Comparison of ENCODE assay signal across 21 mouse cellular contexts in genomic region chr11:98463911-98464310, GRCm38 (mm10). TPM values are rescaled to one million over a fixed set of nuclear protein-coding genes. Genes with fewer than 3 reads are reported as not detected.
DNase-seq lines count a peak whose midpoint lies in the region; ATAC-seq lines count a peak whose summit lies in the region.
"Had no signal": no experiment of that assay in that cellular context is flagged by ENCODE, and none has a peak within 500 bp of the region (broad histone marks: within the 10 kb centered on the region; RNA-seq: fewer than 3 reads in every experiment).

No protein-coding gene starts in this region.

- ATAC-seq in megakaryocyte, adult 5-6 weeks (ENCODE audit: poor library complexity, severe bottlenecking), result peak; percentile 26; the same call in 1 of the 2 replicates
- ATAC-seq: forebrain, embryonic 14.5 days; hindbrain, postnatal 0 days; liver, embryonic 12.5 days had no signal

- DNase-seq in B cell, adult 2 months, result peak; percentile 28 to 31
- peak; percentile 28 to 59 for DNase-seq in CD8-positive naive resting alpha-beta T cell, adult 2 months (ENCODE audit: low read depth in 2 of 2, low spot score in 2 of 2)
- DNase-seq in thymus, postnatal 10 days (ENCODE audit: low spot score in 2 of 2), result peak; percentile 52 to 58
- no peak for DNase-seq in kidney, postnatal 4 days
- DNase-seq in layer of hippocampus, adult 11-12 months (ENCODE audit: low spot score), result no peak
- DNase-seq in kidney, adult 11 months, result no peak
- DNase-seq in left cerebral cortex, adult 18-20 months (ENCODE audit: low spot score in 2 of 2), result no peak
- DNase-seq: adrenal gland, postnatal 14 days; cerebellum, adult 11 months; cerebellum, postnatal 10 days; gastrocnemius, postnatal 14 days; heart, adult 2 months; heart, postnatal 4 days; kidney, adult 9 months; kidney, postnatal 36 days; lung, embryonic 14.5 days; lung, postnatal 4 days had no signal

RNA-seq across cellular contexts. Expression of gene Grb7, which starts 17.7 kb away (rescaled TPM):
- total RNA-seq in megakaryocyte, adult 5-6 weeks (2015), result not detected in 2 replicates
- not detected in 2 replicates for total RNA-seq in megakaryocyte, adult 5-6 weeks (2017)
- 1 to 10 TPM; 3.6 to 4.3 TPM for total RNA-seq in left cerebral cortex, adult 18-20 months (2021)
- total RNA-seq: gastrocnemius, postnatal 14 days; heart, postnatal 4 days had no signal

RNA-seq across cellular contexts. Expression of gene Mien1, which starts 25.1 kb away (rescaled TPM):
- 56.6 and 65.4 TPM in 2 replicates for total RNA-seq in megakaryocyte, adult 5-6 weeks (2015)
- total RNA-seq in megakaryocyte, adult 5-6 weeks (2017), result 31.5 and 38.0 TPM in 2 replicates
- total RNA-seq in left cerebral cortex, adult 18-20 months (2021), result 100 to 1,000 TPM; 104 to 110 TPM

RNA-seq across cellular contexts. Expression of gene Erbb2, which starts 51.6 kb away (rescaled TPM):
- not detected in 2 replicates for total RNA-seq in megakaryocyte, adult 5-6 weeks (2015)
- total RNA-seq in megakaryocyte, adult 5-6 weeks (2017), result 0.28 TPM in 1 of 2 replicates, not detected in the other
- 1 to 10 TPM; 2.0 to 2.2 TPM for total RNA-seq in left cerebral cortex, adult 18-20 months (2021)

Comparison
In these comparisons a context has a peak if more than half of its experiments do, and no peak if none do; other contexts are left out.
1. DNase-seq: peak in B cell, adult 2 months (2 of 2), CD8-positive naive resting alpha-beta T cell, adult 2 months (2 of 2) and thymus, postnatal 10 days (2 of 2); none in kidney, postnatal 4 days (0 of 2), layer of hippocampus, adult 11-12 months (single experiment), kidney, adult 11 months (single experiment) and left cerebral cortex, adult 18-20 months (0 of 2).
2. RNA of gene Grb7, which starts 17.7 kb away (total RNA-seq): 3.6 to 4.3 TPM in left cerebral cortex, adult 18-20 months; not detected in megakaryocyte, adult 5-6 weeks; every median in the first group is over 4 times any median in the second.